Mouse (Mus musculus): ENCODE results near the gene Ifnb1.
"Not testable (repeated sequence)": the region's sequence is repeated elsewhere in the genome, so short reads cannot be mapped to it uniquely, and the experiment has no call there.

The Ifnb1 gene

GRCm38 (mm10) chr4:88522674-88523073, at the start of gene Ifnb1:
Ifnb1 (minus strand) TSS chr4:88522774.
- no peak for DNase-seq

GRCm38 (mm10) chr4:88571698-88572097, 49.1 kb upstream of the Ifnb1 start, which contains the start of gene Ifna14:
Ifna14 (minus strand) TSS chr4:88571798.
- DNase-seq: no peak

- DNase-seq: no peak
Measured at GRCm38 (mm10) chr4:88561791-88562190, 39.2 kb upstream of the Ifnb1 start.

GRCm38 (mm10) chr4:88558145-88558544, 35.6 kb upstream of the Ifnb1 start, which contains the start of gene Ifna15:
Ifna15 (minus strand) TSS chr4:88558245.
- not testable (repeated sequence) for DNase-seq

- DNase-seq: peak; percentile 82
Measured at GRCm38 (mm10) chr4:88550161-88550945, 27.8 kb upstream of the Ifnb1 start.

GRCm38 (mm10) chr4:88547986-88548385, 25.4 kb upstream of the Ifnb1 start:
- DNase-seq: no peak

GRCm38 (mm10) chr4:88543649-88544234, 21.2 kb upstream of the Ifnb1 start:
- DNase-seq: peak; percentile 6

- peak; percentile 42 for DNase-seq
Measured at GRCm38 (mm10) chr4:88537328-88537727, 14.8 kb upstream of the Ifnb1 start.

- peak; percentile 62 for DNase-seq
Measured at GRCm38 (mm10) chr4:88536640-88537039, 14.1 kb upstream of the Ifnb1 start.

- DNase-seq: no peak
Measured at GRCm38 (mm10) chr4:88535742-88536141, 13.2 kb upstream of the Ifnb1 start.

GRCm38 (mm10) chr4:88534903-88535302, 12.3 kb upstream of the Ifnb1 start:
- no peak for DNase-seq

GRCm38 (mm10) chr4:88533499-88533898, 10.9 kb upstream of the Ifnb1 start:
- DNase-seq: no peak

GRCm38 (mm10) chr4:88530892-88531291, 8.3 kb upstream of the Ifnb1 start:
- DNase-seq: no peak

GRCm38 (mm10) chr4:88530271-88530670, 7.7 kb upstream of the Ifnb1 start:
- no peak for DNase-seq

GRCm38 (mm10) chr4:88526379-88527049, 3.9 kb upstream of the Ifnb1 start:
- no peak for DNase-seq

- no peak for DNase-seq
Measured at GRCm38 (mm10) chr4:88525393-88525792, 2.8 kb upstream of the Ifnb1 start.

- DNase-seq: peak; percentile 47
Measured at GRCm38 (mm10) chr4:88523241-88523640, 667 bp upstream of the Ifnb1 start.

GRCm38 (mm10) chr4:88517957-88518356, 4.6 kb downstream of the Ifnb1 start:
- no peak for DNase-seq

GRCm38 (mm10) chr4:88515711-88516211, 6.8 kb downstream of the Ifnb1 start:
- DNase-seq: peak; percentile 40

GRCm38 (mm10) chr4:88515250-88515649, 7.3 kb downstream of the Ifnb1 start:
- no peak for DNase-seq

GRCm38 (mm10) chr4:88514403-88514802, 8.2 kb downstream of the Ifnb1 start:
- DNase-seq: peak; percentile 74

- no peak for DNase-seq
Measured at GRCm38 (mm10) chr4:88513743-88514142, 8.8 kb downstream of the Ifnb1 start.

- no peak for DNase-seq
Measured at GRCm38 (mm10) chr4:88503753-88504152, 18.8 kb downstream of the Ifnb1 start.

- DNase-seq: no peak
Measured at GRCm38 (mm10) chr4:88501247-88501646, 21.3 kb downstream of the Ifnb1 start.

All from lung, postnatal 14 days (tissue).